Mouse (Mus musculus): ENCODE data around the gene Syn2. TPM values are rescaled to one million over a fixed set of nuclear protein-coding genes. Genes with fewer than 3 reads are reported as not detected.

Gene Syn2
- polyA plus RNA-seq, 1 experiment from 2014 or later = 2.8 TPM

GRCm38 (mm10) chr6:115313235-115313738 is 178.6 kb downstream of the Syn2 start:
- Histone ChIP-seq H3K4me2 (ENCODE audit: low read depth, low read length) (no peak overlapping the region), H3K27me3 (ENCODE audit: control insufficient read depth, insufficient read depth, low read length) (no peaks in the 10 kb centered on the region), H3K9ac (replicated peaks; ENCODE audit: low read length) (no peak overlapping the region), H3K27ac (replicated peaks; ENCODE audit: low read depth, low read length) (no peak overlapping the region), H3K4me1 (ENCODE audit: control insufficient read depth, insufficient read depth, low read length) (no peaks in the 10 kb centered on the region), H3K9me3 (replicated peaks; ENCODE audit: control insufficient read depth, low read length) (no peaks in the 10 kb centered on the region), H3K4me3 (ENCODE audit: low read depth, low read length) (no peak overlapping the region), H3K36me3 (replicated peaks; ENCODE audit: control insufficient read depth, insufficient read depth, low read depth, low read length) (no peaks in the 10 kb centered on the region)
- whole genome bisulfite sequencing = 76% methylated on average over 9 of the region's 9 CpGs
- ATAC-seq (replicated peaks; ENCODE audit: insufficient number of reproducible peaks, low FRiP score, low TSS enrichment, low read depth) (no peak), DNase-seq (ENCODE audit: low spot score) (no peak)

GRCm38 (mm10) chr6:115313910-115314309 is 179.2 kb downstream of the Syn2 start:
- no peak overlapping the region for H3K27ac ChIP-seq (replicated peaks; ENCODE audit: low read depth, low read length)
- H3K9ac ChIP-seq (replicated peaks; ENCODE audit: low read length) = no peak overlapping the region
- H3K4me3 ChIP-seq (ENCODE audit: low read depth, low read length) = no peak overlapping the region
- H3K9me3 ChIP-seq (replicated peaks; ENCODE audit: control insufficient read depth, low read length) = no peaks in the 10 kb centered on the region
- no peak overlapping the region for H3K4me2 ChIP-seq (ENCODE audit: low read depth, low read length)
- H3K27me3 ChIP-seq (ENCODE audit: control insufficient read depth, insufficient read depth, low read length) = no peaks in the 10 kb centered on the region
- no peaks in the 10 kb centered on the region for H3K36me3 ChIP-seq (replicated peaks; ENCODE audit: control insufficient read depth, insufficient read depth, low read depth, low read length)
- no peaks in the 10 kb centered on the region for H3K4me1 ChIP-seq (ENCODE audit: control insufficient read depth, insufficient read depth, low read length)
- DNase-seq (ENCODE audit: low spot score) = no peak
- 78% methylated on average over 7 of the region's 7 CpGs for WGBS
- no peak for ATAC-seq (replicated peaks; ENCODE audit: insufficient number of reproducible peaks, low FRiP score, low TSS enrichment, low read depth)

GRCm38 (mm10) chr6:115315770-115316169 is 181.1 kb downstream of the Syn2 start:
- 89% methylated on average over 4 of the region's 4 CpGs for WGBS
- Histone ChIP-seq H3K27ac (replicated peaks; ENCODE audit: low read depth, low read length) (no peak overlapping the region), H3K9me3 (replicated peaks; ENCODE audit: control insufficient read depth, low read length) (no peaks in the 10 kb centered on the region), H3K4me3 (ENCODE audit: low read depth, low read length) (no peak overlapping the region), H3K36me3 (replicated peaks; ENCODE audit: control insufficient read depth, insufficient read depth, low read depth, low read length) (no peaks in the 10 kb centered on the region), H3K9ac (replicated peaks; ENCODE audit: low read length) (no peak overlapping the region), H3K4me1 (ENCODE audit: control insufficient read depth, insufficient read depth, low read length) (no peaks in the 10 kb centered on the region), H3K4me2 (ENCODE audit: low read depth, low read length) (no peak overlapping the region), H3K27me3 (ENCODE audit: control insufficient read depth, insufficient read depth, low read length) (no peaks in the 10 kb centered on the region)
- ATAC-seq (replicated peaks; ENCODE audit: insufficient number of reproducible peaks, low FRiP score, low TSS enrichment, low read depth) = no peak
- no peak for DNase-seq (ENCODE audit: low spot score)

GRCm38 (mm10) chr6:115316811-115317221 is 182.1 kb downstream of the Syn2 start:
- WGBS = 80% methylated on average over 11 of the region's 11 CpGs
- no peak overlapping the region for H3K27ac ChIP-seq (replicated peaks; ENCODE audit: low read depth, low read length)

GRCm38 (mm10) chr6:115318811-115319210 is 184.1 kb downstream of the Syn2 start:
- Histone ChIP-seq H3K4me2 (ENCODE audit: low read depth, low read length) (no peak overlapping the region), H3K4me1 (ENCODE audit: control insufficient read depth, insufficient read depth, low read length) (no peaks in the 10 kb centered on the region), H3K36me3 (replicated peaks; ENCODE audit: control insufficient read depth, insufficient read depth, low read depth, low read length) (no peaks in the 10 kb centered on the region), H3K9me3 (replicated peaks; ENCODE audit: control insufficient read depth, low read length) (no peaks in the 10 kb centered on the region), H3K27ac (replicated peaks; ENCODE audit: low read depth, low read length) (no peak overlapping the region), H3K9ac (replicated peaks; ENCODE audit: low read length) (no peak overlapping the region), H3K27me3 (ENCODE audit: control insufficient read depth, insufficient read depth, low read length) (no peaks in the 10 kb centered on the region), H3K4me3 (ENCODE audit: low read depth, low read length) (no peak overlapping the region)
- ATAC-seq (replicated peaks; ENCODE audit: insufficient number of reproducible peaks, low FRiP score, low TSS enrichment, low read depth) = no peak
- no peak for DNase-seq (ENCODE audit: low spot score)
- WGBS = 89% methylated on average over 6 of the region's 6 CpGs

More at GRCm38 (mm10) chr6:115316811-115317221, 182.1 kb downstream of the Syn2 start:
- ATAC-seq (replicated peaks; ENCODE audit: insufficient number of reproducible peaks, low FRiP score, low TSS enrichment, low read depth) (no peak), DNase-seq (ENCODE audit: low spot score) (no peak)
- Histone ChIP-seq H3K4me2 (ENCODE audit: low read depth, low read length) (no peak overlapping the region), H3K9me3 (replicated peaks; ENCODE audit: control insufficient read depth, low read length) (no peaks in the 10 kb centered on the region), H3K4me1 (ENCODE audit: control insufficient read depth, insufficient read depth, low read length) (no peaks in the 10 kb centered on the region), H3K4me3 (ENCODE audit: low read depth, low read length) (no peak overlapping the region), H3K27me3 (ENCODE audit: control insufficient read depth, insufficient read depth, low read length) (no peaks in the 10 kb centered on the region), H3K36me3 (replicated peaks; ENCODE audit: control insufficient read depth, insufficient read depth, low read depth, low read length) (no peaks in the 10 kb centered on the region), H3K9ac (replicated peaks; ENCODE audit: low read length) (no peak overlapping the region)

GRCm38 (mm10) chr6:115319686-115320085 is 185.0 kb downstream of the Syn2 start:
- Histone ChIP-seq H3K9me3 (replicated peaks; ENCODE audit: control insufficient read depth, low read length) (no peaks in the 10 kb centered on the region), H3K9ac (replicated peaks; ENCODE audit: low read length) (no peak overlapping the region), H3K27ac (replicated peaks; ENCODE audit: low read depth, low read length) (no peak overlapping the region), H3K4me3 (ENCODE audit: low read depth, low read length) (no peak overlapping the region), H3K4me2 (ENCODE audit: low read depth, low read length) (no peak overlapping the region), H3K4me1 (ENCODE audit: control insufficient read depth, insufficient read depth, low read length) (no peaks in the 10 kb centered on the region), H3K27me3 (ENCODE audit: control insufficient read depth, insufficient read depth, low read length) (no peaks in the 10 kb centered on the region), H3K36me3 (replicated peaks; ENCODE audit: control insufficient read depth, insufficient read depth, low read depth, low read length) (no peaks in the 10 kb centered on the region)
- WGBS = 91% methylated on average over 4 of the region's 4 CpGs
- DNase-seq (ENCODE audit: low spot score) (no peak), ATAC-seq (replicated peaks; ENCODE audit: insufficient number of reproducible peaks, low FRiP score, low TSS enrichment, low read depth) (no peak)

- WGBS = 85% methylated on average over 8 of the region's 8 CpGs
- ATAC-seq (replicated peaks; ENCODE audit: insufficient number of reproducible peaks, low FRiP score, low TSS enrichment, low read depth) (no peak), DNase-seq (ENCODE audit: low spot score) (no peak)
- Histone ChIP-seq H3K4me1 (ENCODE audit: control insufficient read depth, insufficient read depth, low read length) (no peaks in the 10 kb centered on the region), H3K9ac (replicated peaks; ENCODE audit: low read length) (no peak overlapping the region), H3K4me3 (ENCODE audit: low read depth, low read length) (no peak overlapping the region), H3K4me2 (ENCODE audit: low read depth, low read length) (no peak overlapping the region), H3K27me3 (ENCODE audit: control insufficient read depth, insufficient read depth, low read length) (no peaks in the 10 kb centered on the region), H3K27ac (replicated peaks; ENCODE audit: low read depth, low read length) (no peak overlapping the region), H3K36me3 (replicated peaks; ENCODE audit: control insufficient read depth, insufficient read depth, low read depth, low read length) (no peaks in the 10 kb centered on the region), H3K9me3 (replicated peaks; ENCODE audit: control insufficient read depth, low read length) (no peaks in the 10 kb centered on the region)
These were observed 186.4 kb downstream of the Syn2 start for GRCm38 (mm10) chr6:115320927-115321714.

- no peak for ATAC-seq (replicated peaks; ENCODE audit: insufficient number of reproducible peaks, low FRiP score, low TSS enrichment, low read depth)
- DNase-seq (ENCODE audit: low spot score) = no peak
- Histone ChIP-seq H3K27me3 (ENCODE audit: control insufficient read depth, insufficient read depth, low read length) (no peaks in the 10 kb centered on the region), H3K27ac (replicated peaks; ENCODE audit: low read depth, low read length) (no peak overlapping the region), H3K4me2 (ENCODE audit: low read depth, low read length) (no peak overlapping the region), H3K9ac (replicated peaks; ENCODE audit: low read length) (no peak overlapping the region), H3K36me3 (replicated peaks; ENCODE audit: control insufficient read depth, insufficient read depth, low read depth, low read length) (no peaks in the 10 kb centered on the region), H3K4me3 (ENCODE audit: low read depth, low read length) (no peak overlapping the region), H3K9me3 (replicated peaks; ENCODE audit: control insufficient read depth, low read length) (no peaks in the 10 kb centered on the region), H3K4me1 (ENCODE audit: control insufficient read depth, insufficient read depth, low read length) (no peaks in the 10 kb centered on the region)
- 79% methylated on average over 6 of the region's 6 CpGs for WGBS
These were observed 187.2 kb downstream of the Syn2 start for GRCm38 (mm10) chr6:115321883-115322351.
